Mouse (Mus musculus) lung, postnatal 10 days (tissue): ENCODE measurements around the gene Cd300ld2.
"Not testable (repeated sequence)": the region's sequence is repeated elsewhere in the genome, so short reads cannot be mapped to it uniquely, and the experiment has no call there.

Source experiments
- DNase-seq: peaks from one replicate; pipeline ENCODE4 v3.0.0; 2021

Cd300ld2 gene

DNA sequence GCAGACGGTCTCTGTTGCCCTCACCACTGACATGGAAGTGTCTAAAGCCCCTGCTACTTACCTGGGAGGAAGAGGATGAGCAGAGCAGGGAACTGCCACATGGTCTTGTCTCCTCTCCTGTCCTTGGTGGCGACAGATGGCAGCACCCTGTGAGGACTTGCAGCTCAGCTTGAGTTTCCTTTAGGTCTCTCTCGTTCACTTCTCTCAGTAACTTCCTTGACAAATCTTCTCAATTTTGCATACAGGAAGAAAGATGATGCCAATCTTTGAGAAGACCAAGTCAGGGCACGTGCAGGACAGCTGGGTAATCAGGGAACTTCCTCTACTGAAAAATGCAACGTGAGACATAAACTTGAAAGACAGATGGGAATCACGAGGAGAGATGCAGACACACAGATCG, at the start of gene Cd300ld2:
TSS of gene Cd300ld2 (minus strand) at position 101 of the 400 bp plus-strand sequence.
- not testable (repeated sequence) for DNase-seq

DNA sequence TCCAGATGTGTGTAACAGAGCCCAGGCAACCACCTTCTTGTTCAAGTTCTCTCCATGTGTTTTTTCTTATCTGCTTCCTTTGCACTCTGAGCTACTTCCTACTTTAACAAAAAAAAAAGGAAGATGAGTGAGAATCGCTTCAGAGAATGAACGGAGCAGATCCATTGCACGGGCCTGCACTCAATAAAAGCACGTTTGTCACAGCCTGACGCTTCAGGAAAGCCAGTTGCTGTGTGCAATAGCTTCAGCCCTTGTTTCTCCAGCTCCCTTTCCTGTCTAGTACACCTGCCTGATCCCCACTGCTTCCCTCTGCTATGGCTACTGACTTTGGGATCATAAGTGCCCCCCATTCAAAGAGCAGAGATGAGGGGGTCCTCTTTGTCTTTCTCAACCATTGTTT, 46.1 kb upstream of the Cd300ld2 start, which contains the start of gene Cd300e:
TSS of gene Cd300e (minus strand) at position 101 of the 400 bp plus-strand sequence.
- no peak for DNase-seq

DNA sequence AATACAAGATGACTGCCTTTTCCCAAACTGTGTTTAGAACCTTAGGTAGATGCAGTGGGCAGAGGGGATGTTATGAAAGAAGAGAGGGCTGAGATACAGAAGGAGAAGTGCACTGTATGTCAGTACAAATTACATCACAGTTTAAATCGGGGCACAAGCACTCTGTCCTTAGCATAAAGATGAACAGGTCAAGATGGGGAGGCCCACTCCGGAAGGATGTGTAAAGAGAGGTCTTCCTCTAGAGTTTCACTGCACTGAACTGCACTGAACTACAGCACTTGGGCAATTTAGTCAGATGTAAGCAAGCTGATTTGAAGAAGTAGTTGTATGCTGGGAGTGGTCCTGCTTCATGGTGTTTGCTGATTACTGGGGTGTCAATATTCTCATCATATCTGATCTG, 43.8 kb upstream of the Cd300ld2 start:
- no peak for DNase-seq

DNA sequence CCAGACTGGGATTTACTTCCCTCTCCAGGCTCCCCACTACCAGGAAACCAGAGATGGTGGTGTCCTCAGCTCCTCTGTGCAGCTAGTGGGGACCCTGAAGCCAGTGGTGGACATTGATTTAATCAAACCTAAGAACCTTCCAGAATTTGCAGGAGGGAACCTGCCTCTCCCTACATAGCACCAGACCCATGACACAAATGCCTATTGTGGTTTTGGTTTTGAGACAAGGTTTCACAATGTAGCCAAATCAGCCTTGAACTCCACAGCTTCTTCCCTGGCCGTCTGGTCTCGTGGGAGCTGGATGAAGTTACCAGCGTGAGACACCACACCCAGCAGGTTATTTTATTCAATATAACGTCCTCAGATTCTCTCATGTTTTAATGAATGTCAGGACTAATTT, 42.7 kb upstream of the Cd300ld2 start:
- DNase-seq = no peak

DNA sequence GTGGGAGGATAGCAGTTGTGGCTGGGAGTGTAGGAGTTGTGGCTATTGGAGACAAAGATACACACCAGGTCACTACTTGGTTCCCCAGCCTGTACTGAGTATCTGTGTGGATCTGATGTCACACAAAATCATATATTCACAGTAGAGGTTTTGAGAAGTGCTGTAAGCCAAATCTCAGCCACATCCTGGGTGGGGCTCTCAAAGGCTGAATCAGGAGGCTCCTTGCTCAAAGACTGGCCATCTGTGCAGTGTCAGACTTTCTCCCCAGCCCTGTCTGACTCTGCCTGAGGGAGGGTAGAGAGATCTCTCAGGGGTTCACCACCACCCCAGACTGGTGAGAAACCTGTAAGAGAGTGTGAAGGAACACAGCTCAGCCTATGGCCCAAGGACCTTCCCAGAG, 38.5 kb upstream of the Cd300ld2 start:
- DNase-seq = no peak

DNA sequence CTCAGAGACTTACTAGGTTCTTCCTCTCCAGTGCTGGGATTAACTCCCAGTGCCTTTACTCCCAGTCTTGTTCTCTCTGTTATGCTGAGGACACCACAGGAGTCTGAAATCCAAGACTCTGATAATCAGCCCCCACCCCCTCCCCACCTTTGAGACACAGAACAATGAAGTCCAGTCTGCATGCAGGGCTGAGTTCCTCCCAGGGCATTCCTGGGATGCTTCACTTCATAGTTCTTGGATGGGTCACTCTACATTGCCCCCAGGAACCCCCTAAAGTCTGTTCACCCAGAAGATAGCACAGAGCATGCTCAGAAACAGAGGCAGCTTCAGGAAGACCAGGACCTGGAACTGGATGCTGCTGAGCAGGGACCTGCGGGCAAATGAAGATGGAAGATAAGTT, 37.0 kb upstream of the Cd300ld2 start:
- no peak for DNase-seq

DNA sequence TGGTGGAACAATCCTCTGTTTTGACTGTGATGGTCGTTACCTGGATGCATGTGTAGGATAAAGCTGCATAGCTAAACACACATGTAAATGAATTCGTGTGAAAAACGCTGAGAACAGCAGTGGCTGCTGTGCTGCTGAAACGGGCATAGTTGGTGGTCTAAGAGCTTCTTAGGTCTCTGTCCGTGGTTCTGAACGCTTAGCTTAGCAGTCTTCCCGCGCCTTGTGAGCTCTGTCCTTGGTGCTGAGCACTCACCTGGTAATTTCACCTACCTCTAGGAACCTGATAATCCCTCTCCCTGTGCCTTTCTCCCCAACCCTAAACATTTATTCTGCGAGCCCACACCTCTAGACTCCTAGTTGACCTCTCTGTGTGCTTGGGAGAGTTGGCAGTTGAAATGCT, 36.2 kb upstream of the Cd300ld2 start:
- DNase-seq = peak; percentile 45

DNA sequence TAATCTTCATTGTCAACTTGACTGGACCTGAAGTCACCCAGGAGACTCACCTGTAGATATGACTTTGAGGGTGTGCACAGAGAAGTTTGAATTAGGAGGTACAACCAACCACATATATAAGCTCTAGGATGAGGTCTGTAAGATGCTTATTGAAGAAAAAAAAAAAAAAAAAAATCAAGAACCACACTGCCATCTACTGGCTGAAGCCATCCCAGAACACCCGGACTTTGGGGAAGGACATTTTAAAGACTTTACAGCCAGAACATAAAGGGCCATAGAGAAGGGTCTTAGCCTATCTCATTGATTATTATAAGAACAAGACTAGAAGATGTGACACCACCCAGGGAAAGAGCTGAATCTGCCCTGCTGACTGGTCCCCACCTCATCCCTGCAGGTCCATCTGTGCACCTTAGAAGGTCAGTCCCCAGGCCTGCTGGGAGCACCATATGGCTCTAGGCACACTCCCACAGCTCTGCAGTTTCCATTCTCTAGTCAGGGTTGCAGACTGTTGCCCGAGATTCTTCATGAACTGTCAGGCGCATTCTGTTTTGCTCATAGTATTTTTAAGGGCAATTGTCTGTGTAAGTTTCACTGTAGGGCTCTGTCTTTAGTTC, 33.4 kb upstream of the Cd300ld2 start:
- DNase-seq = no peak

DNA sequence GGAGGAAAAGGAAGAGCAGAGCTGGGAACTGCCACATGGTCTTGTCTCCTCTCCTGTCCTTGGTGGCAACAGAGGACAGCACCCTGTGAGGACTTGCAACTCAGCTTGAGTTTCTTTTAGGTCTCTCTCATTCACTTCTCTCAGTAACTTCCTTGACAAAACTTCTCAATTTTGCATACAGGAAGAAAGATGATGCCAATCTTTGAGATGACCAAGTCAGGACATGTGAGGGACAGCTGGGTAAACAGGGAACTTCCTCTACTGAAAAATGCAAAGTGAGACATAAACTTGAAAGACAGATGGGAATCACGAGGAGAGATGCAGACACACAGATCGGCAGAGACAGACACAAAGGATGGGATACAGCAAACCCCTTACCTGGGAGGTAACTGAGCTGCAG, 32.3 kb upstream of the Cd300ld2 start, which contains the start of gene Cd300ld3:
TSS of gene Cd300ld3 (minus strand) at position 151 of the 400 bp plus-strand sequence.
- no peak for DNase-seq

DNA sequence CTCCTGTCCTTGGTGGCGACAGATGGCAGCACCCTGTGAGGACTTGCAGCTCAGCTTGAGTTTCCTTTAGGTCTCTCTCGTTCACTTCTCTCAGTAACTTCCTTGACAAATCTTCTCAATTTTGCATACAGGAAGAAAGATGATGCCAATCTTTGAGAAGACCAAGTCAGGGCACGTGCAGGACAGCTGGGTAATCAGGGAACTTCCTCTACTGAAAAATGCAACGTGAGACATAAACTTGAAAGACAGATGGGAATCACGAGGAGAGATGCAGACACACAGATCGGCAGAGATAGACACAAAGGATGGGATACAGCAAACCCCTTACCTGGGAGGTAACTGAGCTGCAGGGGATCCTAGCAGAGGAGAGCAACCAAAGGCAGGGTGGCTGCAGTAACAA, 21.7 kb upstream of the Cd300ld2 start, which contains the start of gene Cd300ld5:
TSS of gene Cd300ld5 (minus strand) at position 101 of the 400 bp plus-strand sequence.
- not testable (repeated sequence) for DNase-seq

DNA sequence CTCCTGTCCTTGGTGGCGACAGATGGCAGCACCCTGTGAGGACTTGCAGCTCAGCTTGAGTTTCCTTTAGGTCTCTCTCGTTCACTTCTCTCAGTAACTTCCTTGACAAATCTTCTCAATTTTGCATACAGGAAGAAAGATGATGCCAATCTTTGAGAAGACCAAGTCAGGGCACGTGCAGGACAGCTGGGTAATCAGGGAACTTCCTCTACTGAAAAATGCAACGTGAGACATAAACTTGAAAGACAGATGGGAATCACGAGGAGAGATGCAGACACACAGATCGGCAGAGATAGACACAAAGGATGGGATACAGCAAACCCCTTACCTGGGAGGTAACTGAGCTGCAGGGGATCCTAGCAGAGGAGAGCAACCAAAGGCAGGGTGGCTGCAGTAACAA, 10.9 kb upstream of the Cd300ld2 start, which contains the start of gene Cd300ld4:
TSS of gene Cd300ld4 (minus strand) at position 101 of the 400 bp plus-strand sequence.
- not testable (repeated sequence) for DNase-seq

DNA sequence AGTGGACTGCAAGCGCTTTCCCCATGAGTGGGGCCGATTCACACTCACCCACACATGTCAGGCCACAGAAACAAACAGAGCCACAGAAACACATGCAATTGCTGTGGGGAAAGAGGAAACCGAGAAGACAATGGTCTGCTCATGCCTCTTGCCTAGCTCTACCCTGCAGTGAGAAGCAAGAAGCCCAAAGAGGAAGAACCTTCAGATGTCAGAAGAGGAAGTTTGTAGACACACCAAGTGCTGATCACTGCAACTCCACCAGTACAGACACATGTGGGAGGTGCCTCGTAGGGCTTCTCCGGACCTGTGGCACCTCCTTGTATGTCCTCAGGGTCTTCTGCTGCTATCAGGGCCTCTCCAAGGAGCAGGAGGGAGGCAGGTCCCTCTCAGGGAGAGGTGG, 11.9 kb downstream of the Cd300ld2 start:
- no peak for DNase-seq

DNA sequence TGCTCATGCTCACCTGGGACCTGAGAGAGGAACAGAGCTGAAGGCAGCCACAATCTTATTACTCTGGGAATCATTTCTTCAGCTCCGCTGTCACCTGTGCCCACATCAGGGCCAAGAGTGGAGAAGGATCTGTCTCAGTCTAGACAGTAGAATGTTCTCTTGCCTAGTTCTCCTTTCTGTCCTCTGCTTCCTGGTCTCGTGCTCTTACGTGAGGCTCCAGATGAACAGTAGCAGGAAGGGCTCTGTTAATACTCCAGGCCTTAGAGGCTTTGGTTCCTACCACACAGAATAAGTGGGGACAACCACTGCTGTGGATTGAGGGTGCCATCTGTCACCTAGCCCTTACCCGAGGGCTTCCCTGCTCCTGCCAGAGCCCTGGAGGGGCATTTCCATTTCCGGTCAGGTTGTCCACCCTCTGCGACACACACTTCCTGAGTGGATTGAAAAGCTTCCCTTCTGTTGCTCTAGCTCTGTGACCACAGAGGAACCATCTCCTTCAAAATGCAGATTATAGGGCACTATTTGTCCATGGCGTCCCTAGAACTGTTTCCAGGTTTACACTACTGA, 14.4 kb downstream of the Cd300ld2 start, which contains the start of gene Cd300c2:
TSS of gene Cd300c2 (minus strand) at position 407 of the 567 bp plus-strand sequence.
- DNase-seq = no peak

DNA sequence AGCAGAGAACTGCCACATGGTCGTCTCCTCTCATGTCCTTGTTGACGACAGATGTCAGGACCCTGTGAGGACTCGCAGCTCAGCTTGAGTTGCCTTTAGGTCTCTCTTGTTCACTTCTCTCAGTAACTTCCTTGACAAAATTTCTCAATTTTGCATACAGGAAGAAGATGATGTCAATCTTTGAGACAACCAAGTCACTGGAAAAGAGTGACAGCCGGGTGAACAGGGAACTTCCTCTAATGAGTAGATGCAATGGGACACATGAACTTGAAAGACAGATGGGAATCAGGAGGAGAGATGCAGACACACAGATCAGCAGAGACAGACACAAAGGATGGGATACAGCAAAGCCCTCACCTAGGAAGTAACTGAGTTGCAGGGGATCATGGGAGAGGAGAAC, 26.2 kb downstream of the Cd300ld2 start, which contains the start of gene Cd300ld:
TSS of gene Cd300ld (minus strand) at position 130 of the 400 bp plus-strand sequence.
- DNase-seq = no peak

DNA sequence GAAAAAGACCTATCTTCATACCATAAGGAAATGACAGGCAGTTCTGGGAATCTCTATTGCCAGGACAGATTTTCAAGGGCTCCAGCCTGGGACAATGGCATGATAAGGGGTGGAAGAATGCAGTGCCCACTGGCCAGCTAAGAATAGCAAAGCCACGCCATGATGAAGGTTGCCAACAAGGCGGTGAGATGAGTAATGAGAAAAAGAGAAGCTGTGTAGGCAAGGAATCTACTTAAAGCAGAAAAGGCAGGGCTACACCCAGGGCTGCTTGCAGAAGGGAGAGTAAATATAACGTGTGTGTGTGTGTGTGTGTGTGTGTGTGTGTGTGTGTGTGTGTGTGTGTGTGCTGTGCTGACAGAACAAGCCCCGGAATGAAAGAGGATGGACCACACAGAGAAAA, 34.1 kb downstream of the Cd300ld2 start:
- no peak for DNase-seq

DNA sequence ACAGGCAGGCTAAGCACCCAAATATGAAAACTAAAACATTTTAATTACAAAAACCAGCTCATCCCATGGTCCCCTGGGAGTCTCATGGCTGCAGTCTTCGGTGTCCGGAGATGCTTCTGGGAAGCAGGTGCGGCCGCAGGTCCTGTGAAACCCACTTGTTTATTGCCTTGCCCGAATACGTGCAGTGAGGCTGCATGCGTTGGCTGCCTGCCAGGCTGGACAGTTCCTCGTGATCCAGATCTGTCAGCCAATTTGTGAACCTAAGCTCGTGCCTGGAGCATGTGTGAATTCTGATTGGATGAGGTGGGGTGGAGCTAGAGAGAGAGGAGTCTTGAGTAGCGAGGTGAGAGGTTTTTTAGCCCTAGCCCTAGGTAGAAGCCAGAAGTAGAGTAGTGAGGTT, 43.3 kb downstream of the Cd300ld2 start:
- DNase-seq = no peak

DNA sequence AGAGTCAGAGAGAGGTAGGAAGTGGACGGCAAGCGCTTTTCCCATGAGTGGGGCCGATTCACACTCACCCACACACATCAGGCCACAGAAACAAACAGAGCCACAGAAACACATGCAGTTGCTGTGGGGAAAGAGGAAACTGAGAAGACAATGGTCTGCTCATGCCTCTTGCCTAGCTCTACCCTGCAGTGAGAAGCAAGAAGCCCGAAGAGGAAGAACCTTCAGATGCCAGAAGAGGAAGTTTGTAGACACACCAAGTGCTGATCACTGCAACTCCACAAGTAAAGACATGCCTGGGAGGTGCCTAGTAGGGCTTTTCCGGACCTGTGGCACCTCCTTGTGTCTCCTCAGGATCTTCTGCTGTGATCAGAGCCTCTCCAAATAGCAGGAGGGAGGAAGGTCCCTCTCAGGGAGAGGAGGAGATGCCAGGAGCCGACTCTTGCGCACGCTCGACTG, 47.2 kb downstream of the Cd300ld2 start, which contains the start of gene Cd300c:
TSS of gene Cd300c (minus strand) at position 406 of the 456 bp plus-strand sequence.
- DNase-seq = peak; percentile 3

DNA sequence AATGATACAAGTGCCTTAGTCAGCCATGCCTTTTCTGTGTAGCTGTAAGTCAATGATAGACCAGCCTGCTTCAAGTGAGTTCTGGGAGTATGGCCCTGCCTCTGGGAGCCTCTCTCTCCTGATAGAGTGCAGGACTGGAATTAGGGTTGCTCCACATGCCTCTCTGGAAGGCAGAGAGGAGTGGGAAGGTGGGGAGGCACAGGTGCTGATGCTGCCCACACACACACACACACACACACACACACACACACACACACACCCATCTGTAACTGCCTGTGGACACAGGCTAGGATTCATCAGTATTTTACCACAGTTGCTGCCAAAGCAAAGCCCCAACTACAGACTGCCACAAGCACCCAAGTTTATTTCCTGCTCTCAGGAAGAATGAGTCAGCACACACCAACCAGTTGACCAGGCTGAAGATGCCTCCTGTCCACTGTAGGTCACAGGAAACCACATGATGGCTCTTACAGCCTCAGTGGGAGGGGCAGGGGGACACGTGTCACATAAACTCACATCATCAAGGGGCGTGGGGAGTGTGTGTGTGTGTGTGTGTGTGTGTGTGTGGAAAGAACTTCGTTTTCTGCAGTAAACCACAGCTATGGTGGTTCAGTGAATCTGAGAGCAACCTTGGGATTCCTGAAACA, 50.7 kb downstream of the Cd300ld2 start:
- DNase-seq = peak; percentile 21

DNA sequence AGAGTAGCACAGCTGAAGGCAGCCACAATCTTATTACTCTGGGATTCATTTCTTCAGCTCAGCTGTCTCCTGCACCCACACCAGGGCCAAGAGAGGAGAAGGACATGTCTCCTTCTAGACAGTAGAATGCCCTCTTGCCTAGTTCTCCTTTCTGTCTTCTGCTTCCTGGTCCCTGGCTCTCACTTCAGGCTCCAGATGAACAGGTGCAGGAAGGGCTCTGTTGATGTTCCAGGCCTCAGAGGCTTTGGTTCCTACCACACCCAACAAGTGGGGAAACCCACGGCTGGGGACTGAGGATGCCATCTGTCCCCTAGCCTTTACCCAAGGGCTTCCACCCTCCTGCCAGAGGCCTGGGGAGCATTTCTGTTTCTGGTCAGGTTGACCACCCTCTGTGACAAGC, 55.6 kb downstream of the Cd300ld2 start:
- no peak for DNase-seq
